Mouse (Mus musculus) forebrain, embryonic 13.5 days (tissue): ENCODE results near the gene Atg7. TPM values are rescaled to one million over a fixed set of nuclear protein-coding genes. Genes with fewer than 3 reads are reported as not detected.

Experiments
- ATAC-seq: fragments of 200-750 bp; cut with Nextera tagmentation; 2 replicates; pipeline ENCODE4 v1.8.0; 2017
- H3K27ac ChIP-seq: fragments of 300-500 bp; sonication (generic); 2 replicates; pipeline ENCODE4 v1.5.1; 2015; ENCODE audit warnings: inconsistent platforms, mild to moderate bottlenecking, moderate library complexity
- H3K27me3 ChIP-seq: fragments of 300-500 bp; sonication (generic); 2 replicates; pipeline ENCODE4 v1.6.1; 2015; ENCODE audit warnings: mild to moderate bottlenecking, inconsistent platforms
- H3K36me3 ChIP-seq: fragments of 300-500 bp; sonication (generic); 2 replicates; pipeline ENCODE4 v1.6.1; 2015; ENCODE audit warnings: mild to moderate bottlenecking, inconsistent platforms; ENCODE audit not compliant: poor library complexity, severe bottlenecking
- H3K4me1 ChIP-seq: fragments of 300-500 bp; sonication (generic); 2 replicates; pipeline ENCODE4 v1.6.1; 2015; ENCODE audit warnings: inconsistent platforms
- H3K4me2 ChIP-seq: fragments of 300-500 bp; sonication (generic); 2 replicates; pipeline ENCODE4 v1.6.1; 2015; ENCODE audit warnings: inconsistent platforms, mild to moderate bottlenecking, moderate library complexity
- H3K4me3 ChIP-seq: fragments of 300-500 bp; sonication (generic); 2 replicates; pipeline ENCODE4 v1.5.1; 2015; ENCODE audit warnings: mild to moderate bottlenecking, inconsistent platforms
- H3K9ac ChIP-seq: fragments of 300-500 bp; sonication (generic); 2 replicates; pipeline ENCODE4 v1.6.1; 2015; ENCODE audit warnings: mild to moderate bottlenecking, inconsistent platforms
- H3K9me3 ChIP-seq: fragments of 300-500 bp; sonication (generic); replicated peaks from 2 replicates; pipeline ENCODE4 v1.6.1; 2016; ENCODE audit warnings: inconsistent platforms
- WGBS: fragments of 180-500 bp; shearing (Covaris S2); methylation state at CpG from one replicate; pipeline ENCODE4 v1.1.7; 2015; 5-methylcytosine and 5-hydroxymethylcytosine counted together
- polyA plus RNA-seq: library from polyadenylated mRNA; unstranded; fragments of >200 nt; fragmentation: Nextera tagmentation; extraction: Ambion mirVana; gene quantifications from 2 replicates; pipeline ENCODE4 v1.2.1, GENCODE M21; 2015

Gene Atg7
- polyA plus RNA-seq, 1 experiment from 2014 or later, result 18.5 TPM

GRCm38 (mm10) chr6:114866078-114866477 lies 223.2 kb downstream of the Atg7 start:
- Histone ChIP-seq H3K4me1 (peaks cover 28% of the 10 kb centered on the region), H3K9me3 (no peaks in the 10 kb centered on the region), H3K27ac (no peak overlapping the region), H3K4me3 (no peak overlapping the region), H3K9ac (no peak overlapping the region), H3K4me2 (no peak overlapping the region), H3K27me3 (no peaks in the 10 kb centered on the region), H3K36me3 (peaks cover 38% of the 10 kb centered on the region)
- WGBS, result 84% methylated on average over 3 of the region's 3 CpGs
- ATAC-seq, result no peak

- Histone ChIP-seq H3K4me1 (peaks cover 29% of the 10 kb centered on the region), H3K9ac (no peak overlapping the region)
- 85% methylated on average over 4 of the region's 4 CpGs for WGBS
These were observed 223.7 kb downstream of the Atg7 start for GRCm38 (mm10) chr6:114866619-114867018.

GRCm38 (mm10) chr6:114868656-114869055 lies 225.8 kb downstream of the Atg7 start:
- no peak overlapping the region for H3K4me2 ChIP-seq
- no peaks in the 10 kb centered on the region for H3K9me3 ChIP-seq
- no peaks in the 10 kb centered on the region for H3K27me3 ChIP-seq
- no peak for ATAC-seq
- H3K27ac ChIP-seq, result no peak overlapping the region
- no peak overlapping the region for H3K4me3 ChIP-seq
- peaks cover 45% of the 10 kb centered on the region for H3K4me1 ChIP-seq
- peaks cover 18% of the 10 kb centered on the region for H3K36me3 ChIP-seq
- no peak overlapping the region for H3K9ac ChIP-seq
- 87% methylated on average over 7 of the region's 7 CpGs for WGBS

More at GRCm38 (mm10) chr6:114866619-114867018, 223.7 kb downstream of the Atg7 start:
- no peak for ATAC-seq
- peaks cover 37% of the 10 kb centered on the region for H3K36me3 ChIP-seq
- no peak overlapping the region for H3K27ac ChIP-seq
- H3K4me3 ChIP-seq, result no peak overlapping the region
- no peaks in the 10 kb centered on the region for H3K9me3 ChIP-seq
- no peak overlapping the region for H3K4me2 ChIP-seq
- no peaks in the 10 kb centered on the region for H3K27me3 ChIP-seq

GRCm38 (mm10) chr6:114869501-114870076 lies 226.7 kb downstream of the Atg7 start:
- Histone ChIP-seq H3K4me2 (no peak overlapping the region), H3K27me3 (no peaks in the 10 kb centered on the region), H3K36me3 (peaks cover 10% of the 10 kb centered on the region; the same call in 1 of the 2 replicates), H3K9ac (no peak overlapping the region), H3K4me1 (peaks cover 54% of the 10 kb centered on the region), H3K27ac (peak overlapping the region; percentile 57), H3K4me3 (no peak overlapping the region), H3K9me3 (no peaks in the 10 kb centered on the region)
- ATAC-seq, result no peak
- 71% methylated on average over 6 of the region's 6 CpGs for WGBS

- no peaks in the 10 kb centered on the region for H3K27me3 ChIP-seq
- no peak overlapping the region for H3K4me3 ChIP-seq
- WGBS, result 87% methylated on average over 14 of the region's 14 CpGs
- no peak for ATAC-seq
- no peak overlapping the region for H3K9ac ChIP-seq
- H3K4me1 ChIP-seq, result peaks cover 69% of the 10 kb centered on the region
- H3K9me3 ChIP-seq, result no peaks in the 10 kb centered on the region
- peaks cover 10% of the 10 kb centered on the region; the same call in 1 of the 2 replicates for H3K36me3 ChIP-seq
- H3K27ac ChIP-seq, result no peak overlapping the region
- H3K4me2 ChIP-seq, result no peak overlapping the region
These were observed 228.2 kb downstream of the Atg7 start for GRCm38 (mm10) chr6:114871010-114871660.

- ATAC-seq, result no peak
- Histone ChIP-seq H3K27me3 (no peaks in the 10 kb centered on the region), H3K4me2 (peak overlapping the region; percentile 74), H3K36me3 (peaks cover 5% of the 10 kb centered on the region; the same call in 1 of the 2 replicates), H3K9me3 (no peaks in the 10 kb centered on the region), H3K9ac (peak overlapping the region; percentile 76), H3K4me1 (peaks cover 91% of the 10 kb centered on the region), H3K4me3 (peak overlapping the region; percentile 42), H3K27ac (peak overlapping the region; percentile 98)
- WGBS, result 55% methylated on average over 3 of the region's 3 CpGs
These were observed 230.9 kb downstream of the Atg7 start for GRCm38 (mm10) chr6:114873808-114874137.

GRCm38 (mm10) chr6:114874138-114874928 lies 231.4 kb downstream of the Atg7 start:
- H3K9ac ChIP-seq, result peak overlapping the region; percentile 76
- peak overlapping the region; percentile 98 for H3K27ac ChIP-seq
- WGBS, result 6% methylated on average over 19 of the region's 19 CpGs
- no peaks in the 10 kb centered on the region for H3K9me3 ChIP-seq
- H3K4me3 ChIP-seq, result peak overlapping the region; percentile 42
- peak overlapping the region; percentile 74 for H3K4me2 ChIP-seq
- H3K4me1 ChIP-seq, result peaks cover 91% of the 10 kb centered on the region
- peak; percentile 65 for ATAC-seq
- peaks cover 5% of the 10 kb centered on the region; the same call in 1 of the 2 replicates for H3K36me3 ChIP-seq
- no peaks in the 10 kb centered on the region for H3K27me3 ChIP-seq

- no peaks in the 10 kb centered on the region for H3K9me3 ChIP-seq
- H3K4me3 ChIP-seq, result peak overlapping the region; percentile 42
- peak overlapping the region; percentile 76 for H3K9ac ChIP-seq
- H3K36me3 ChIP-seq, result peaks cover 5% of the 10 kb centered on the region; the same call in 1 of the 2 replicates
- peak overlapping the region; percentile 98 for H3K27ac ChIP-seq
- H3K4me2 ChIP-seq, result peak overlapping the region; percentile 74
- H3K4me1 ChIP-seq, result peaks cover 91% of the 10 kb centered on the region
- 0% methylated on average over 18 of the region's 18 CpGs for WGBS
- peak; percentile 92 for ATAC-seq
- no peaks in the 10 kb centered on the region for H3K27me3 ChIP-seq
These were observed 232.2 kb downstream of the Atg7 start for GRCm38 (mm10) chr6:114875018-114875558.

- H3K9me3 ChIP-seq, result no peaks in the 10 kb centered on the region
- ATAC-seq, result no peak
- H3K27me3 ChIP-seq, result no peaks in the 10 kb centered on the region
- H3K4me3 ChIP-seq, result no peak overlapping the region
- WGBS, result 13% methylated on average over 4 of the region's 4 CpGs
- H3K4me1 ChIP-seq, result peaks cover 91% of the 10 kb centered on the region
- 0 out of 2 replicates have a peak overlapping the region, but pooled peaks have one; percentile 74 for H3K4me2 ChIP-seq
- H3K27ac ChIP-seq, result peak overlapping the region; percentile 98
- peak overlapping the region; percentile 76 for H3K9ac ChIP-seq
- H3K36me3 ChIP-seq, result peaks cover 5% of the 10 kb centered on the region; the same call in 1 of the 2 replicates
These were observed 233.1 kb downstream of the Atg7 start for GRCm38 (mm10) chr6:114876033-114876432.

GRCm38 (mm10) chr6:114876546-114876945 lies 233.6 kb downstream of the Atg7 start:
- Histone ChIP-seq H3K4me2 (no peak overlapping the region), H3K4me1 (peaks cover 95% of the 10 kb centered on the region), H3K36me3 (peaks cover 1% of the 10 kb centered on the region; the same call in 1 of the 2 replicates), H3K27ac (peak overlapping the region; percentile 98), H3K9ac (peak overlapping the region; percentile 76), H3K4me3 (no peak overlapping the region), H3K27me3 (no peaks in the 10 kb centered on the region), H3K9me3 (no peaks in the 10 kb centered on the region)
- WGBS, result 64% methylated on average over 6 of the region's 6 CpGs
- no peak for ATAC-seq

- Histone ChIP-seq H3K27me3 (no peaks in the 10 kb centered on the region), H3K4me2 (no peak overlapping the region), H3K4me3 (no peak overlapping the region), H3K9ac (no peak overlapping the region; the same call in 1 of the 2 replicates), H3K36me3 (peaks cover 1% of the 10 kb centered on the region; the same call in 1 of the 2 replicates), H3K27ac (peak overlapping the region; percentile 61), H3K9me3 (0 out of 2 replicates have a peak, but pooled peaks cover 1% of the 10 kb centered on the region), H3K4me1 (peaks cover 99% of the 10 kb centered on the region)
- ATAC-seq, result no peak
- 77% methylated on average over 19 of the region's 19 CpGs for WGBS
These were observed 236.1 kb downstream of the Atg7 start for GRCm38 (mm10) chr6:114878841-114879520.
